Mouse (Mus musculus) cerebellum, adult (tissue): ENCODE data around the gene Cd300lf.

Experiments used
- ATAC-seq: cut with Nextera tagmentation; 2 replicates; pipeline ENCODE4 v1.9.2; 2017; ENCODE audit warnings: mild to moderate bottlenecking, moderate library complexity, mixed read lengths; ENCODE audit not compliant: insufficient number of reproducible peaks, low FRiP score, low TSS enrichment

Gene Cd300lf

GRCm38 (mm10) chr11:115108176-115108575 is 25.6 kb downstream of the Cd300lf start:
- no peak for ATAC-seq

DNA sequence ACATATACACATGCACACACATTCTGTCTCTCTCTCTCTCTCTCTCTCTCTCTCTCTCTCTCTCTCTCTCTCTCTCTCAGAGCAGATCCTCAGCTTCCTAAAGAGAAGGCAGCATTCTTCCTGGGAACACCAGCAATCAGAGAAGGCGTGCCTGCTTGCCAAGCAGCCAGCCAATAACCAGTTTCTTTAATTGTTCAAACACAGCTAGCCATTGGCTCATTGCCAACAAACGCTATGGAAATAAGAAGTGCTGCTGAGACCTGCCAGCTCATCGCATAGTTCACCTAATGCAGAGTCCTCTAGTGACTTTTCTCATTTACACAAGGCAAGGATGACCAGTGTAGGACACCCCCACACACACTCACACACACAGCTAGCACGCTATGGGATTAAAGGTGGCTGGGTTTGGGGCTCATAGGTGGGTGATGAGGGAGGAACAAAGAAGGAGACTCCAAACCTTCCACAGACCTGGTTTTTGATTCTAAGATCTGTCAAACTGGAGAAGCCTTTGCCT is 26.3 kb downstream of the Cd300lf start:
- ATAC-seq, result no peak

DNA sequence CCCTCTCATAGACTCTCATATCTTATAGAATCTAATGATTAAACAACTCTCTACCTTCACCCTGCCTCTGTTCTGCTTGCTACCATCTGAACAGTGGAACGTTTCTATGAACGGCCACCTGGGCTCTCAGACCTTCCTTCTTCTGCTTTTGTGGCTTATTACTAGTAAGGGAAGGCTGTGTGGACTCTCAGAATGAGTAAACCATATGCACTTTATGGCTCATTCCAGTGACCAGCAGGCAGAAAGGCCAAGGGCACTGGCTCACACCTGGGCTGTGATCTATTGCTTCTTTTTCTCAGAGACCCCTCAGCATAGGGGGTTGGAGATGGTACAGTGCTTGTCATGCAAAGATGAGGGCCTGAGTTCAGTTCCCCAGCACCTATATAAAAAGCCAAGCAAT is 27.2 kb downstream of the Cd300lf start:
- ATAC-seq, result no peak

- no peak for ATAC-seq
These were observed 28.8 kb downstream of the Cd300lf start for GRCm38 (mm10) chr11:115104769-115105563.

DNA sequence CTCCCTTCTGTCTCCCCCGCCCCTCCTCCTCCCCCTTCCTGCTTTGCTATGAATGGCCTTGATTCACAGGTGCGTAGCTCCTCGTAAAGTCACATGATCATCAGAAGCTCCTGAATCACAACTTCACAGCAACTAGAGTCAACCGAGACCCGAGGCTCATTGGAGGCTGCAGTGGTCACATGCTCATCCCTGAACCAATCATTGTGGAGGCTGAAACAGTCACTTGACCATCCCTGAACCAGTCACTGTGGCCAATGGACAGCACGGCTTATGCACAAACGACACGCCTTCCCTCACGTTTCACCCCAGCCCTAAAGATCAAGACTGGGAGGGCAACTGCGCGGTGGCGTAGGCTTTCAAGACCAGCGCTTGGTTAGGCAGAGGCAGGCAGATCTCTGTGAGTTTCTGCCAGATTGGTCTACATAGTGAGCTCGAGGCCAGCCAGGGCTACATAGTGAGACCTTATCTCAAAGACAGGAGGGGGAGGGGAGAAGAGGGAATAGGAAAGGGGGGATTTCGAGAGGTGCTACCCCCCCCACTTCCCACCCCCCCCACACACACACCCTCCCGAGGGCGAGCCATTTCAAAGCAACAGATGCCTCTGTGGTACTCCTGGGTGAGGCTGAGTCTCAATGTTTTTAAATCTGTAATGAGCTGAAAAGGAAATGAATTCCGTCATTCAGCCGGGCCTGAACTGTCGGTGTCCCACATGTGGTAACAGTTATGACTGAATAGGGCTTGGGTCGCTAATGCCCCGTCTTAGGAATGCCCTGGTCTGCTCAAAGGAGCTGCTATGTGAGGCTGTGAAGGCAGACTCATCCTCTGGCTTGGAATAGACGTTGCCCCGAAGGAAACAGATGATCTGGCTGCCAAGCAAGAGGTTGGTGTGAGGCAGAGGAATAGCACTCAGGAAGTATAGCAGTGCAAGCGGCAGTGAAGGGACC is 30.1 kb downstream of the Cd300lf start:
- no peak for ATAC-seq

DNA sequence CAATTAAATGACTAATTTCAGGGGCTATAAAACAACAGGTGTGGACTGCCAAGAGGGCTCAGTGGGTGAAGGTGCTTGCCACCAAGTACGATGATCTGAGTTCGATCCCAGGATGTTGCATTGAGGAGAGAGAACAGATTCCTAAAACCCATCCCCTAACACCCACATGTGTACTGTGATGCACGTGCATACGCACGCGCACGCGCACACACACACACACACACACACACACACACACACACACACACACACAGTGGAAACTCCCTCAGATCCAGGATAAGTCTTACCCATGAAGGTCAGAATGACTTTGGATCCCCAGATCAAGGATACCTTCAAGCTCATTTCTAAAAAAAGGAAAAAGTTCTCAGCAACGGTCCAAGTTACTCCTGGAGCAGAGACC is 31.7 kb downstream of the Cd300lf start:
- no peak for ATAC-seq

- no peak for ATAC-seq
These were observed 32.2 kb downstream of the Cd300lf start for GRCm38 (mm10) chr11:115101615-115102051.

- no peak for ATAC-seq
These were observed 33.1 kb downstream of the Cd300lf start for GRCm38 (mm10) chr11:115100741-115101140.

DNA sequence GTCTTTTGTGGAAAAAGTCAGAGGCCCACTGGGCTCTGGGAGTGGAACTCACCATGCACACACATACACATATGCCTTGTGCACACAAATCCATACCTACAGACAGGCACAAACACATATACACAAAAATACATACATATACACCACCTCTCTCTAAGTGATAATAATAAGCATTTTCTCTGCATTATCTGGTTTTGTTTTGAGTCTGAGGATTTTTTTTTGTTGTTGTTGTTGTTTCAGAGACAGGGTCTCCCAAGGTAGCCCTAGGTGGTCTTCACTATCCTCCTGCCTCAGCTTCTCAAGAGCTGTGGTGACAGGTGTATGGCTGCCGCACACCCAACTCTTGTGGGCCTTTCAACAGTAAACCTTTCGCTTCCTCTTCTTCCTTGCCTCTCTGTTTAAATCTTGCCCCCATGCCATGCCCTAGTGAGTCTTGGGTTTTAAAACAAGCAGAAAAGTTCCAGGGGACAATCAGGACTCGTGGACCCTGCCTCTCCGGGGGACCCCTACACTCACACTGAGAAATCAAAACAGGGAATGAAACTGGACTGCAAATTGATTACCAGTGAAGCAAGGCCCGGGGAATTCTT is 33.7 kb downstream of the Cd300lf start:
- no peak for ATAC-seq

DNA sequence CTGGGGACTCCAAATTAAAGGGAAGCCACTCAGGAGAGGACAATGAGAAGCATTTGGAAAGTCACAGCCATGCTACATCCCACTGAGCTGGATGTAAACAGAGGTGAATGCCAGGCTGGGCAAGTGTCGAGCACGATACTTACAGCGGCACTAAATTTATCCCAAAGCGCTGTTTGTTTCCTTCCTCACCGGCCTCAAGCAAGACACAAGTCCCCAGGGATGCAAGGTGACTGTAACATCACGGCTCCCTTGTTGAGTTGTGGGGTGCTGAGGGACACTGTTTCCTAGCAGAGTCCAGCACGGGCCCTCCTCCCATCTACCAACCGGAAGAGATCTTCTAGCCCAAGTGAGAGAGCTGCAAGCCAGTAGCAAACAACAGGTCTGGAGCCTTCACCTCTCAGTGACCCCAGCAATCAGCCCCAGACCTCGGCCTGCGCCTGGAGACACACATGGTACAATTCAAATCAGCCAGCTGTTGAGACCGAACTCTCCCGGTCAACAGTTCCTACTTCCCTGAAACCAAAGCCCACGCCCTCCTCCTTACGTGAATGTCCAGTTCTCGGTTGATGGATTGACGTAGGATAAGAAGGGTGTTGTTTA is 34.5 kb downstream of the Cd300lf start:
- no peak for ATAC-seq

- ATAC-seq, result peak; percentile 64; the same call in 1 of the 2 replicates
These were observed 35.4 kb downstream of the Cd300lf start for GRCm38 (mm10) chr11:115098203-115098932.

DNA sequence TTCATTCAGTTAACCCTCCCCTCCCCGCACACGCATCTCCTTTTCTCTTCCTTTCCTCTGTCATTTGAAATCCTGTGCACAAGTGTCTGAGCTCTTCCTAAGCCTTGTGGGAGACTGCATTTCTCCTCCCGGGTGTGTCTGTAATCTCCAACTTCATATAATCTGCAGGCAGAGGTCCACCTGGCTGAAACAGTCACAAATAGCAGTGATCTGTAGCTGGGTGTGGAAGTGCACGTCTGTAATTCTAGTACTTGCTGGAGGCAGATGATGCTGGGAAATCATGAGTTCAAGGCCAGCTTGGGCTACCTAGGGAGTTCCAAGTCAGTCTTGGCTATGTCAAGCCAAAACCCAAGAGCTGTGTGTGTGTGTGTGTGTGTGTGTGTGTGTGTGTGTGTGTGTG is 41.7 kb downstream of the Cd300lf start:
- ATAC-seq, result no peak

DNA sequence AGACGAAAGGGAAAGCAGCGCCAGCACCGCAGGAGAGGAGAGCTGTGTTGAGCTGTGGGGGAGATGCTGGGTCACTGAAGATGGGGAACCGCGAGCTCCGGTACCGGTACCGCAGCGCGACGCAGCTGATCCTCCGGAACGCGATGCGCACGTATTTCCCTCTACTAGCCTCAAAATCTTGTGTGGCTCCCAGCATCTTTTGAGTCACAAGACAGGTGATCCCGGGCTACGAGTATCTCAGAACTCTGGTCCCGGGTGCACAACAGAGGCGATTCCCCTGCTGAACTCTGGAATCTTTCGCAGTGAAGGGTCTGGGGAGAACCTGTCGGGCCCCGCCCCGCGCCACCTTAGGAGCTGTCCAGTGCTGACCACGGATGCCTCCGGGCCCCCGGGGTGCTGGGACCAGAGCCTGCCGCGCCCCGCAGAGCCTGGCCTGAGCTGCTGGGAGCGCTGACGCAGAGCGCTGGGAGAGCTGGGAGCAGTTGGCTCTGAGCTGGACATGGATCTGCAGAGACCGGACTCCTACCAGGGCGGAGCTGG is 42.4 kb downstream of the Cd300lf start, which contains the start of gene Rab37:
Rab37 (plus strand) TSS at position 70 of the 540 bp plus-strand sequence.
- ATAC-seq, result peak; percentile 88; the same call in 1 of the 2 replicates

- no peak for ATAC-seq
These were observed 43.9 kb downstream of the Cd300lf start for GRCm38 (mm10) chr11:115089853-115090252.

GRCm38 (mm10) chr11:115086213-115086612 is 47.6 kb downstream of the Cd300lf start:
- ATAC-seq, result no peak

GRCm38 (mm10) chr11:115085064-115085463 is 48.7 kb downstream of the Cd300lf start:
- ATAC-seq, result no peak

DNA sequence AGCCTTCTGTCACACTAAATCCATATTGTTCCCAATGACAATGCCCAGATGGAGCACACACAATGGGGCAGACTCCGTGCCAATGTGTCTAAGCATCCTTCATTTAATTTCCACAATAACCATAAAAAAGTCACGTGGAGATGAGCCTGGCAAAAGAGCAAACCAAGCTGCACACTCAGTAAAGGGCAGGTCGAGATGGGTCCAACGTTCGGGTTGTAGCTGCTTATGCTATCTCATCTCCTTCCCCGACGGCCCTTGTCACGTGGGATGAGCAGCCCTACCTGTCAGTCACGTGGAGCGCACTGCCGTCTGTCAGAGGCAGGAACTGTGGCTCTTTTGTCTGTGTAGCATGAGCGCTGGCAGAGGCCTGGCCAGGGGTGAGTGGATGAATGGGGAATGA is 49.2 kb downstream of the Cd300lf start:
- no peak for ATAC-seq

GRCm38 (mm10) chr11:115083376-115084139 is 50.2 kb downstream of the Cd300lf start:
- ATAC-seq, result no peak
